Mouse (Mus musculus) MEL (cell line): Measurements from ENCODE around the gene Rexo4. TPM values are rescaled to one million over a fixed set of nuclear protein-coding genes. Genes with fewer than 3 reads are reported as not detected.

Experiments
- DNase-seq: peaks from one replicate; pipeline ENCODE4 v3.0.0; 2011; ENCODE audit warnings: low read depth, low spot score
- H3K27ac ChIP-seq: 2 replicates; pipeline ENCODE4 v1.5.1; 2012; ENCODE audit warnings: low read depth, mild to moderate bottlenecking, control low read depth, low read length, moderate library complexity; ENCODE audit not compliant: control insufficient read depth
- H3K27me3 ChIP-seq, 2 experiments: fragments of 150-350 bp in 1 of 2; sonication (generic) in 1 of 2; 2 replicates each; pipeline ENCODE4 v1.6.1; 2012; ENCODE audit warnings: low read length in 2 of 2, mild to moderate bottlenecking in 2 of 2, improper control_type of control experiment in 1 of 2, moderate library complexity in 1 of 2; ENCODE audit not compliant: insufficient read depth in 2 of 2, control insufficient read depth in 1 of 2
- H3K36me3 ChIP-seq, 2 experiments: 2 replicates each; pipeline ENCODE4 v1.6.1; 2012 to 2014; ENCODE audit warnings: low read length in 2 of 2, improper control_type of control experiment in 1 of 2, inconsistent platforms in 1 of 2, mild to moderate bottlenecking in 1 of 2; ENCODE audit not compliant: insufficient read depth in 2 of 2, control insufficient read depth in 1 of 2
- H3K4me1 ChIP-seq, 2 experiments: fragments of 150-350 bp in 1 of 2; sonication (generic) in 1 of 2; 2 replicates each; pipeline ENCODE4 v1.6.1; 2012; ENCODE audit warnings: low read length in 2 of 2, improper control_type of control experiment in 1 of 2, mild to moderate bottlenecking in 1 of 2; ENCODE audit not compliant: insufficient read depth in 2 of 2, control insufficient read depth in 1 of 2
- H3K4me3 ChIP-seq, 2 experiments: fragments of 150-350 bp in 1 of 2; sonication (generic) in 1 of 2; 2 replicates each; pipeline ENCODE4 v1.5.1; 2012; ENCODE audit warnings: low read depth in 2 of 2, low read length in 2 of 2, mild to moderate bottlenecking in 2 of 2, moderate library complexity in 2 of 2, control low read depth in 1 of 2, improper control_type of control experiment in 1 of 2; ENCODE audit not compliant: control insufficient read depth in 1 of 2, insufficient read depth in 1 of 2
- H3K79me2 ChIP-seq: 2 replicates; pipeline ENCODE4 v1.6.1; 2012; ENCODE audit warnings: mild to moderate bottlenecking, low read length, moderate library complexity; ENCODE audit not compliant: control insufficient read depth, poor library complexity, insufficient read depth
- H3K9ac ChIP-seq: 2 replicates; pipeline ENCODE4 v1.6.1; 2012; ENCODE audit warnings: low read depth, mild to moderate bottlenecking, control low read depth, low read length, moderate library complexity; ENCODE audit not compliant: control insufficient read depth, poor library complexity, severe bottlenecking
- H3K9me3 ChIP-seq: fragments of 150-350 bp; sonication (generic); replicated peaks from 2 replicates; pipeline ENCODE4 v1.6.1; 2012; ENCODE audit warnings: mild to moderate bottlenecking, low read length, improper control_type of control experiment, moderate library complexity; ENCODE audit not compliant: insufficient read depth
- BHLHE40 ChIP-seq: IDR thresholded peaks from 2 replicates; pipeline ENCODE4 v1.6.1; 2012; ENCODE audit warnings: low read depth, mild to moderate bottlenecking, inconsistent platforms, low read length, improper control_type of control experiment, borderline replicate concordance
- CHD1 ChIP-seq: IDR thresholded peaks from 2 replicates; pipeline ENCODE4 v1.6.1; 2012; ENCODE audit warnings: low read depth, mild to moderate bottlenecking, inconsistent platforms, low read length, improper control_type of control experiment
- CHD2 ChIP-seq: IDR thresholded peaks from 2 replicates; pipeline ENCODE4 v1.6.1; 2011; ENCODE audit warnings: low read length, improper control_type of control experiment
- CTCF ChIP-seq, 3 experiments: IDR thresholded peaks in 2 of 3; conservative IDR thresholded peaks in 1 of 3; 2 replicates each; pipeline ENCODE4 v1.5.1; 2011 to 2012; ENCODE audit warnings: low read length in 3 of 3, low read depth in 2 of 3, mild to moderate bottlenecking in 2 of 3, improper control_type of control experiment in 1 of 3, inconsistent platforms in 1 of 3, mixed read lengths in 1 of 3, moderate library complexity in 1 of 3; ENCODE audit not compliant: control insufficient read depth in 1 of 3, insufficient read depth in 1 of 3, poor library complexity in 1 of 3, severe bottlenecking in 1 of 3
- E2F4 ChIP-seq: IDR thresholded peaks from 2 replicates; pipeline ENCODE4 v1.6.1; 2011; ENCODE audit warnings: low read depth, low read length, improper control_type of control experiment, borderline replicate concordance
- ELF1 ChIP-seq: IDR thresholded peaks from 2 replicates; pipeline ENCODE4 v1.6.1; 2014; ENCODE audit warnings: low read depth, mild to moderate bottlenecking, inconsistent platforms, low read length, improper control_type of control experiment, moderate library complexity
- ETS1 ChIP-seq: IDR thresholded peaks from 2 replicates; pipeline ENCODE4 v1.6.1; 2012; ENCODE audit warnings: low read depth, mild to moderate bottlenecking, inconsistent platforms, low read length, improper control_type of control experiment, moderate library complexity
- GABPA ChIP-seq: IDR thresholded peaks from 2 replicates; pipeline ENCODE4 v1.6.1; 2012; ENCODE audit warnings: low read depth, mild to moderate bottlenecking, inconsistent platforms, low read length, improper control_type of control experiment, moderate library complexity
- GATA1 ChIP-seq: IDR thresholded peaks from 2 replicates; pipeline ENCODE4 v1.6.1; 2011; ENCODE audit warnings: low read depth, low read length, improper control_type of control experiment
- HCFC1 ChIP-seq: IDR thresholded peaks from 2 replicates; pipeline ENCODE4 v1.6.1; 2012; ENCODE audit warnings: low read depth, mild to moderate bottlenecking, inconsistent platforms, low read length, improper control_type of control experiment, moderate library complexity
- JUND ChIP-seq: IDR thresholded peaks from 2 replicates; pipeline ENCODE4 v1.6.1; 2011; ENCODE audit warnings: low read depth, mild to moderate bottlenecking, improper control_type of control experiment, low read length
- KAT2A ChIP-seq: conservative IDR thresholded peaks from 2 replicates; pipeline ENCODE4 v1.6.1; 2012; ENCODE audit warnings: low read depth, low read length, improper control_type of control experiment, inconsistent platforms
- MAFK ChIP-seq: IDR thresholded peaks from 2 replicates; pipeline ENCODE4 v1.6.1; 2011; ENCODE audit warnings: low read depth, mild to moderate bottlenecking, low read length, improper control_type of control experiment, borderline replicate concordance
- MAZ ChIP-seq: IDR thresholded peaks from 2 replicates; pipeline ENCODE4 v1.6.1; 2012; ENCODE audit warnings: low read depth, mild to moderate bottlenecking, inconsistent platforms, low read length, improper control_type of control experiment
- MEF2A ChIP-seq: IDR thresholded peaks from 2 replicates; pipeline ENCODE4 v1.6.1; 2014; ENCODE audit warnings: low read depth, mild to moderate bottlenecking, inconsistent platforms, low read length, improper control_type of control experiment; ENCODE audit not compliant: poor library complexity, insufficient replicate concordance, severe bottlenecking; ENCODE audit errors: extremely low read depth
- MXI1 ChIP-seq: IDR thresholded peaks from 2 replicates; pipeline ENCODE4 v1.6.1; 2011; ENCODE audit warnings: mild to moderate bottlenecking, low read depth, low read length, improper control_type of control experiment
- MYB ChIP-seq: IDR thresholded peaks from 2 replicates; pipeline ENCODE4 v1.6.1; 2011; ENCODE audit warnings: mild to moderate bottlenecking, low read depth, low read length, improper control_type of control experiment
- MYC ChIP-seq: IDR thresholded peaks from 2 replicates; pipeline ENCODE4 v1.6.1; 2011; ENCODE audit warnings: low read depth, mild to moderate bottlenecking, low read length, improper control_type of control experiment, moderate library complexity
- NELFE ChIP-seq: IDR thresholded peaks from 2 replicates; pipeline ENCODE4 v1.6.1; 2011; ENCODE audit warnings: low read depth, low read length, improper control_type of control experiment
- NRF1 ChIP-seq: IDR thresholded peaks from 2 replicates; pipeline ENCODE4 v1.6.1; 2014; ENCODE audit warnings: low read depth, mild to moderate bottlenecking, inconsistent platforms, low read length, improper control_type of control experiment, moderate library complexity; ENCODE audit not compliant: poor library complexity, insufficient read depth, severe bottlenecking
- POLR2A ChIP-seq, 2 experiments: IDR thresholded peaks; 2 replicates each; pipeline ENCODE4 v1.6.1; 2011 to 2012; ENCODE audit warnings: low read length in 2 of 2, mild to moderate bottlenecking in 2 of 2, control low read depth in 1 of 2, improper control_type of control experiment in 1 of 2, low read depth in 1 of 2, moderate library complexity in 1 of 2; ENCODE audit not compliant: control insufficient read depth in 1 of 2, insufficient read depth in 1 of 2, poor library complexity in 1 of 2
- POLR2AphosphoS5 ChIP-seq: IDR thresholded peaks from 2 replicates; pipeline ENCODE4 v1.6.1; 2012; ENCODE audit warnings: low read depth, borderline replicate concordance, mild to moderate bottlenecking, inconsistent platforms, low read length, moderate library complexity, mixed read lengths
- RCOR1 ChIP-seq: IDR thresholded peaks from 2 replicates; pipeline ENCODE4 v1.6.1; 2012; ENCODE audit warnings: low read depth, mild to moderate bottlenecking, inconsistent platforms, low read length, improper control_type of control experiment
- SIN3A ChIP-seq: IDR thresholded peaks from 2 replicates; pipeline ENCODE4 v1.6.1; 2012; ENCODE audit warnings: low read length, improper control_type of control experiment, inconsistent platforms
- SMC3 ChIP-seq: IDR thresholded peaks from 2 replicates; pipeline ENCODE4 v1.6.1; 2011; ENCODE audit warnings: low read depth, low read length, improper control_type of control experiment
- TAL1 ChIP-seq: IDR thresholded peaks from 2 replicates; pipeline ENCODE4 v1.6.1; 2012; ENCODE audit warnings: mild to moderate bottlenecking, inconsistent platforms, low read length, moderate library complexity, mixed read lengths
- TBP ChIP-seq: IDR thresholded peaks from 2 replicates; pipeline ENCODE4 v1.8.0; 2011; ENCODE audit warnings: low read depth, low read length, improper control_type of control experiment
- TCF12 ChIP-seq: IDR thresholded peaks from 2 replicates; pipeline ENCODE4 v1.6.1; 2014; ENCODE audit warnings: low read depth, mild to moderate bottlenecking, inconsistent platforms, low read length, improper control_type of control experiment, moderate library complexity
- USF1 ChIP-seq: IDR thresholded peaks from 2 replicates; pipeline ENCODE4 v1.6.1; 2014; ENCODE audit warnings: low read depth, mild to moderate bottlenecking, inconsistent platforms, low read length, improper control_type of control experiment, moderate library complexity
- USF2 ChIP-seq, 2 experiments: IDR thresholded peaks; 2 replicates each; pipeline ENCODE4 v1.6.1; 2011 to 2012; ENCODE audit warnings: improper control_type of control experiment in 2 of 2, low read length in 2 of 2, borderline replicate concordance in 1 of 2, inconsistent platforms in 1 of 2, low read depth in 1 of 2, mild to moderate bottlenecking in 1 of 2; ENCODE audit not compliant: insufficient read depth in 1 of 2
- ZC3H11A ChIP-seq: IDR thresholded peaks from 2 replicates; pipeline ENCODE4 v1.6.1; 2012; ENCODE audit warnings: low read depth, mild to moderate bottlenecking, inconsistent platforms, low read length, improper control_type of control experiment
- ZKSCAN1 ChIP-seq: IDR thresholded peaks from 2 replicates; pipeline ENCODE4 v1.6.1; 2012; ENCODE audit warnings: low read depth, mild to moderate bottlenecking, inconsistent platforms, low read length, improper control_type of control experiment, moderate library complexity
- ZMIZ1 ChIP-seq: IDR thresholded peaks from 2 replicates; pipeline ENCODE4 v1.6.1; 2012; ENCODE audit warnings: low read depth, mild to moderate bottlenecking, inconsistent platforms, low read length, improper control_type of control experiment, moderate library complexity
- ZNF384 ChIP-seq: IDR thresholded peaks from 2 replicates; pipeline ENCODE4 v1.6.1; 2012; ENCODE audit warnings: low read depth, mild to moderate bottlenecking, inconsistent platforms, low read length, improper control_type of control experiment
- polyA plus RNA-seq, 2 experiments: library from polyadenylated mRNA; stranded (reverse) in 1 of 2; unstranded in 1 of 2; fragments of >175 nt in 1 of 2; fragments of >200 nt in 1 of 2; gene quantifications; 2 replicates each; pipeline versions ENCODE4 v1.2.1 to v1.2.4; 2012; ENCODE audit warnings: low replicate concordance in 2 of 2, low read depth in 1 of 2; ENCODE audit not compliant: insufficient read length in 2 of 2, insufficient read depth in 1 of 2, missing spikeins in 1 of 2
- total RNA-seq: library from RNA; depleted of rRNA; stranded (reverse); fragments of 300-350 nt; gene quantifications from 2 replicates; pipeline ENCODE4 v1.2.3, GENCODE M21; 2012

The Rexo4 gene
- total and polyA plus RNA-seq, 3 experiments: 52.4 to 66.6 TPM; not detected in 1

- TF ChIP-seq POLR2A (IDR thresholded peaks at IDR 0.05; ENCODE audit: control insufficient read depth in 1 of 2, insufficient read depth in 1 of 2, low read depth in 1 of 2, low read length in 2 of 2, poor library complexity in 1 of 2) (no peak), E2F4 (no peak), MXI1 (no peak), USF2 (IDR thresholded peaks at IDR 0.05; ENCODE audit: borderline replicate concordance in 1 of 2, insufficient read depth in 1 of 2, low read depth in 1 of 2, low read length in 2 of 2) (no peak), ETS1 (no peak)
- TF ChIP-seq, all 39 proteins: peak for 3
Measured at GRCm38 (mm10) chr2:26997498-26997897, 33.3 kb upstream of the Rexo4 start (continued).

GRCm38 (mm10) chr2:26993936-26994335 is 29.8 kb upstream of the Rexo4 start:
- H3K4me1 ChIP-seq: peaks cover 0 to 5% of the 10 kb centered on the region in 2 experiments; a peak in 2 of 4 replicates
- no peaks in the 10 kb centered on the region for H3K27me3 ChIP-seq
- no peak overlapping the region for H3K9ac ChIP-seq
- H3K79me2 ChIP-seq: no peaks in the 10 kb centered on the region
- peak; percentile 27 for DNase-seq
- H3K27ac ChIP-seq: no peak overlapping the region
- no peak overlapping the region for H3K4me3 ChIP-seq
- 0 out of 4 replicates have a peak, but pooled peaks cover 0 to 2% of the 10 kb centered on the region in 2 experiments for H3K36me3 ChIP-seq
- no peaks in the 10 kb centered on the region for H3K9me3 ChIP-seq
- TF ChIP-seq ZNF384: no peak
- no peak for TF ChIP-seq E2F4
- TF ChIP-seq TCF12: peak; percentile 78
- no peak for TF ChIP-seq ELF1
- no peak for TF ChIP-seq ZMIZ1
- no peak for TF ChIP-seq GABPA
- TF ChIP-seq MAZ: no peak
- TF ChIP-seq MYC: no peak
- TF ChIP-seq RCOR1: peak; percentile 27; the same call in 1 of the 2 replicates
- TF ChIP-seq USF1: no peak
- peak; percentile 24; the same call in 1 of the 2 replicates for TF ChIP-seq MXI1
- no peak for TF ChIP-seq MAFK
- no peak for TF ChIP-seq POLR2A (IDR thresholded peaks at IDR 0.05; ENCODE audit: control insufficient read depth in 1 of 2, insufficient read depth in 1 of 2, low read depth in 1 of 2, low read length in 2 of 2, poor library complexity in 1 of 2)
- TF ChIP-seq MEF2A: no peak
- TF ChIP-seq KAT2A: no peak
- no peak for TF ChIP-seq ZKSCAN1
- no peak for TF ChIP-seq TBP
- TF ChIP-seq POLR2AphosphoS5: no peak
- no peak for TF ChIP-seq HCFC1
- TF ChIP-seq GATA1: peak; percentile 66
- TF ChIP-seq SIN3A: no peak
- TF ChIP-seq CHD2: no peak
- TF ChIP-seq CHD1: no peak
- TF ChIP-seq MYB: no peak
- no peak for TF ChIP-seq USF2 (IDR thresholded peaks at IDR 0.05; ENCODE audit: borderline replicate concordance in 1 of 2, insufficient read depth in 1 of 2, low read depth in 1 of 2, low read length in 2 of 2)
- TF ChIP-seq TAL1: no peak
- TF ChIP-seq CTCF (IDR thresholded peaks at IDR 0.05 in 2 of 3, conservative IDR thresholded peaks at IDR 0.05 in 1 of 3; ENCODE audit: control insufficient read depth in 1 of 3, insufficient read depth in 1 of 3, low read depth in 2 of 3, low read length in 3 of 3, poor library complexity in 1 of 3, severe bottlenecking in 1 of 3): no peak
- TF ChIP-seq JUND: no peak
- TF ChIP-seq NRF1: no peak
- TF ChIP-seq SMC3: no peak
- no peak for TF ChIP-seq BHLHE40
- TF ChIP-seq ZC3H11A: no peak
- no peak for TF ChIP-seq NELFE
